Mouse (Mus musculus) layer of hippocampus, postnatal 14 days (tissue): ENCODE results near the gene Kat2a. TPM values are rescaled to one million over a fixed set of nuclear protein-coding genes. Genes with fewer than 3 reads are reported as not detected.
"Not testable (repeated sequence)": the region's sequence is repeated elsewhere in the genome, so short reads cannot be mapped to it uniquely, and the experiment has no call there.

Experiments
- DNase-seq, 2 experiments: peaks; one replicate each; pipeline ENCODE4 v3.0.0; 2021 to 2022; ENCODE audit warnings: low spot score in 2 of 2, mixed read lengths in 1 of 2
- total RNA-seq, 2 experiments: library from RNA; stranded (reverse); gene quantifications; 2 replicates each; pipeline ENCODE4 v1.2.3; 2021

Gene Kat2a
- total RNA-seq, 2 experiments from 2014 or later, result 54.5 to 59.7 TPM

DNA sequence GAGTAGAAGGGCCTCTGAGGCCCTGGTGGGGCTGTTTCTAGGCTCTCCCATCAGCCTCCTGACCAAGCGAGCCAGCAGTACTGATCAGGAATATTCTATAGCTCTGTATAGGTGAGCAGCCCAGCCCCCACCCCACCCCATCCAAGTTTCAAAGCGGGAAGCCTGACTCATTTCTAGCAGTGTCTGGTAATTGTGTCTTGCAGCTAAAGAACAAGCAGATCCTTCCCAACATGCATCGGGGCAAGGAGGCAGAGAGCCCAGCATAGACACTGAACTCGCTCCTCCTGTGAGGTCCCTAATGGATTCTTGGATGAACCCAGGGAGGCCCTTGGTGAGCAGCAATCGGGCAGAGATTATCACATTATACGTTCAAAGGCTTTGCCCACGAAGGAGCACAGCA lies 34.5 kb downstream of the Kat2a start:
- no peak for DNase-seq

DNA sequence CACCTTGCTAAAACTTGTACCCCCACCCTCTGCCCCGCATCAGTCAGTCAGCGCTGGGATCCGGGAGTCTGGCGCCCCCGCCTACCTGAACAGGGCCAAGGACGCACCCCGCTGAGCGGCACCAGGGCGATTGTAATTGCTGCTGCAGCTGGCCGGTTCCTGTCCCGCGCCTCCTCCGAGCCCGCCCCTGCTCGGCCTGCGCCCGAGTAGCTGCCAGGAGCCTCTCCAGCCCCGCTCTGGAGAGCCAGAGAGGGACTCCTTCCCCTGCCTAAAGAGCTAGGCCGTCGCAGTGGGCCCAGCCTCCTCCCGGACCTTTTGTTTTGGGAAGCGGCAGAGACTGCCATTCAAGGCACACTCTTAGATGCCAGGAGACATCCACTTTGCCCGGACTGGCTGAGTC lies 39.1 kb downstream of the Kat2a start:
- DNase-seq, result no peak

DNA sequence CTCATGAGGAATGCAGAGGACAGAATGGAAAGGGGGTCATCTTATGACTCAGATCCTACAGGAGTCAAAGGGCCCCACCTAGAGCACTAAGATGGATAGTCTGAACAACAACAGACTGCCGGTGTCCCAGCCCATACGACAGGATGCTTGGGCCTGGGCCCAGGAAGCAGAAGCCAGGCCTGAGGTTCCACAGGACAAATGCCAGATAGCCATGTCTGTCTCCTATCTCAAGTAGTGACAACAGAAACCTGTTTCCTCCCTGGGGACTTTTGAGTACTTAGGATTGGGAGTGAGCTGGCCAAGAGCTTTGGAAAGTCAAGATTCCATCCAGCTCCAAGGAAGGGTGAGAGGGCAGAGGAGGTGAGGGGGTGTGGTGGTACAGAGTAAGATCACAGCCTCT lies 40.3 kb downstream of the Kat2a start:
- DNase-seq, result no peak

DNA sequence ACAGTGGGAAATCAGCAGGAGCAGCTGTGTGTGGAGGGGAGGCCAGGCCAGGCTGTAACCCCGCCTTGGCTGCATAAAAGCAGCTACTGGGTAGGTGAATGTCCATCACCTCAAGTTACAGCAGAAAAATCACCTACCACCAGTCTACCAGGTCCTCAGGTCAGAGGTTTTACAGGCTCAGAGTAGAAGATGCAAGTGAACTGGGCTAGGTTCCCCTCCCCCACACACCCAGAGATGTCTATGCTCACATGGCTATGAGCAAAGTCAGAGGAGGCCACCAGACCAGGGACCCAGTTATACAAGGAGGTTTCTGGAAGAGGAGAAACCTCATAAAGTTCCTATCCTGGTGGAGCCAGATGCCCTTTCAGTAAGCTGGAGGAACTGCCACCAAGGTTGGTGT lies 41.2 kb downstream of the Kat2a start:
- DNase-seq, result no peak

DNA sequence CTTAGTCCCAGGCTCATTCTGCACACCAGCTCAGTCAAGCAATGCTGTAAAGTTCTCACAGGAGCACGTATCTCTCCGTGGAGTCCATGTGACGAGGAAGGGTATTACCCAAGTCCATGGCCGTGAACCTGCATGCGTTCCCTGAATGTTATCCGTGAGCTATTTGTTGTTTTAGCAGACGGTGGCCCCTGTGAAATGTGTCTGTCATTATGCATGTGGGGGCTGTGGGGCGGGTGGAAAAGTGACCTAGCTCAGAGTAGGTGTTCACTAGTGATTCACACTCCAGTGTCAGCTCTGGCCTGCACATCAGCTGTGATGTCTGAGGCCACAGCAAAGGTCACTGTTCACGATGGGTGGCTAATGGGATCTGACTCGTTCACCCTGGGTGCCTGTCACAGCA lies 52.5 kb downstream of the Kat2a start:
- no peak for DNase-seq

DNA sequence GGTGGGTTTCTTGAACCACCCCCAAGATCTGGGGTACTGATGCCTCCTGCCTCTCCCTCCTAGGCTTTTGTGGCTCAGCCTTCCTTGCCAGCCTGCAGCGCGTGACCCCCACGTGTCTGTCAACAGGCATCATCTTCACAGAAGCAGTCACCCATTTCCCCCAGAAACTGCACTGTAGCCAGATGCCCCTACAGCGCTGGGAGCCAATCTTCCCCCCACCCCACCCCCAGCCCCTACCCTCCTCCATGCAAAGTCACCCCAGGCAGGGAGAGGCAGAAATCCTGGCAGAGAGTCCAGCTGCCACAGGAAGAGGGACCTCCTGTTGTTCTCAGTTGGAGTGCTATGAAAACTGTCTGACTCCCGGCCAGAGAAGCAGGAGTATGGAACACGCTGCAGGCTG lies 55.8 kb downstream of the Kat2a start:
- peak; percentile 29 to 41 for DNase-seq

DNA sequence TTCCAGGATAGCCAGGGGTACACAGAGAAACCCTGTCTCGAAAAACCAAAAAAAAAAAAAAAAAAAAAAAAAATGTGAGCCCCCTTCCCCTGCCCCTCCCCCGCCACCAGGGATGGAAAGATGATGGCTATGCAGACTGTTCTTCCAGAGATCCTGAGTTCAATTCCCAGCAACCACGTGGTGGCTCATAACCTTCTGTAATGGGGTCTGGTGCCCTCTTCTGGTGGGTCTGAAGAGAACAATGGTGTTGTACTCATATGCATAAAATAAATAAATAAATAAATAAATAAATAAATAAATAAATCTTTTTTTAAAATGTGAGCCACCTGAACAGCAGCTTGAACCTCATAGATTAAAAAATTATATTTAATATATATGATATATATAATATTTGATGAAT lies 56.7 kb downstream of the Kat2a start:
- DNase-seq, result not testable (repeated sequence)

Other genes starting within 250 kb of the Kat2a start
- gene Klhl11, start 239.7 kb downstream of the Kat2a start, total RNA-seq, result 10 to 100 TPM; 94.3 to 98.1 TPM
- 100 to 1,000 TPM; 110 to 119 TPM for gene Acly, start 184.5 kb downstream of the Kat2a start, total RNA-seq
- 1 to 10 TPM in 1 of 2 experiments, under 1 TPM in 1; 0.60 to 1.5 TPM for gene Ttc25, start 166.9 kb downstream of the Kat2a start, total RNA-seq
- 100 to 1,000 TPM; 355 to 359 TPM for gene Cnp, start 137.6 kb downstream of the Kat2a start, total RNA-seq
- 10 to 100 TPM; 22.8 to 23.0 TPM for gene Nkiras2, start 93.2 kb downstream of the Kat2a start, total RNA-seq
- 100 to 1,000 TPM; 237 to 253 TPM for gene Dnajc7, start 92.3 kb downstream of the Kat2a start, total RNA-seq
- gene Zfp385c, start 20.0 kb downstream of the Kat2a start, total RNA-seq, result 1 to 10 TPM in 1 of 2 experiments, under 1 TPM in 1; 0.17 to 1.2 TPM
- 1 to 10 TPM in 1 of 2 experiments, under 1 TPM in 1; 0.93 to 1.4 TPM for gene Dhx58, start 8.2 kb downstream of the Kat2a start, total RNA-seq
- gene Hspb9, start 1.4 kb upstream of the Kat2a start, total RNA-seq, result not detected
- gene Rab5c, start 25.8 kb upstream of the Kat2a start, total RNA-seq, result 100 to 1,000 TPM; 145 to 150 TPM
- gene Kcnh4, start 47.5 kb upstream of the Kat2a start, total RNA-seq, result 1 to 10 TPM; 1.0 to 1.3 TPM
- not detected for gene Hcrt, start 50.5 kb upstream of the Kat2a start, total RNA-seq
- gene Ghdc, start 58.5 kb upstream of the Kat2a start, total RNA-seq, result 1 to 10 TPM; 7.0 to 8.7 TPM
- 10 to 100 TPM; 12.5 to 16.2 TPM for gene Stat5b, start 138.3 kb upstream of the Kat2a start, total RNA-seq
- gene Stat5a, start 146.9 kb upstream of the Kat2a start, total RNA-seq, result 1 to 10 TPM; 4.4 to 5.1 TPM
- 10 to 100 TPM; 34.9 to 36.4 TPM for gene Stat3, start 227.1 kb upstream of the Kat2a start, total RNA-seq